Mouse (Mus musculus): ENCODE measurements around the gene Olfr486.
"Not testable (repeated sequence)": the region's sequence is repeated elsewhere in the genome, so short reads cannot be mapped to it uniquely, and the experiment has no call there.

The Olfr486 gene

DNA sequence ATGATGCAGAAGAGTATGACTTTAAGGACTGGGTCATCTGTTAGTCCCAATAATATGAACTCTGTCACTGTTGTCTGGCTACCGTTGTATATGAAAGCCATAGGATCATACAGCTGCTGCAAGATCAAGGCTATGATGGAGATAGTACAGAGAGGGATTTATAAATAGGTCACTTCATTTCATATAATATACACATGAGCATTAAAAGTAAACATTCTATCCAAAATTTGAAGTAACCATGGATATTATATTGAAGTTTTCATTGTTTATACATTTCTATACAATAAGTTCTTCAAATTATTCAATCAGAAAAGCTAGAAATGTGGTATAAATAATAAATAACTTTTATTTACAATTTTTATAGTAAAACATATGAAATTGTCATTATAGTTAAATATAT, at the start of gene Olfr486:
TSS of gene Olfr486 (minus strand) at position 101 of the 400 bp plus-strand sequence.
- DNase-seq (ENCODE audit: extremely low read depth, low read depth, low spot score): not testable (repeated sequence)

- DNase-seq (ENCODE audit: extremely low read depth, low read depth, low spot score): not testable (repeated sequence)
Observed at GRCm38 (mm10) chr7:108214536-108214935, 42.0 kb upstream of the Olfr486 start, which contains the start of gene Olfr487. Olfr487 (minus strand) TSS chr7:108214636.

- no peak for DNase-seq (ENCODE audit: extremely low read depth, low read depth, low spot score)
Observed at GRCm38 (mm10) chr7:108196938-108197337, 24.4 kb upstream of the Olfr486 start.

DNA sequence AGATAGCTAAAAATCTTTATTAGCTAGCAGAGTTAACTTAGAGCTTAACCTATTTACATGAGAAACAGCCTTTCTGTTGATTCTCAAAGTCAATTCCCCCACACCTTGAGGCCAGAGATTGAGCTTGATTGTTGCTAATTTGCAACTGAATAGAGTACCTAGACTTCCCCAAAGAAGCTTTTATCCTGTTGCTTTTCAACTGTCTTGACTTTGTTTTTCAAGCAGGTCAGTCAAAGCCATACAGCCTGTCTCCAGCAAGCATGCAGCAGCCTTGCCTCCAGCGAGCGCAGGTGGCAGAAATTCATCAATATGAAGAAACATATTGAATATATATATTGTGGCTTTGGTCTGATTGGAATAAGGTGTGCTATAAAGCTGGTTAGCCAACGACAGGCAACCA, 23.8 kb upstream of the Olfr486 start:
- not testable (repeated sequence) for DNase-seq (ENCODE audit: extremely low read depth, low read depth, low spot score)

DNA sequence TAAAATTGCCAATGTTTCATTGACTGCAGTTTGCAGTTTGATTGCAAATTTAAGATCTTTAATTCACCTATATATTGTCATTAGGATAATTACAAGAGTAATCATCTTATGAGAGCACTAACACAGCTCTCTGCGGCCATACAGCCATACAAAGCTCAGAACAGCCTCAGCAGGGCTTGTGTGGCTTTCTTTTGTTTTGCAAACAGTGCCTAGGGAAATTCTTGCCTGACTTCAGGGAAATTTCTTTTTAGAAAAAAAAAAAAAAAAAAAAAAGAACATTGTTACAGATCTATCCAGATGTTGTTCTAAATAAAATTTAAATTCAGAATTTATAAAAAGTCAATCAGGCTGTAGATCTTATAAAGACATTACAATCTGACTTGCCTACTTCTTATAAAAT, 20.2 kb upstream of the Olfr486 start:
- DNase-seq (ENCODE audit: extremely low read depth, low read depth, low spot score): not testable (repeated sequence)

DNA sequence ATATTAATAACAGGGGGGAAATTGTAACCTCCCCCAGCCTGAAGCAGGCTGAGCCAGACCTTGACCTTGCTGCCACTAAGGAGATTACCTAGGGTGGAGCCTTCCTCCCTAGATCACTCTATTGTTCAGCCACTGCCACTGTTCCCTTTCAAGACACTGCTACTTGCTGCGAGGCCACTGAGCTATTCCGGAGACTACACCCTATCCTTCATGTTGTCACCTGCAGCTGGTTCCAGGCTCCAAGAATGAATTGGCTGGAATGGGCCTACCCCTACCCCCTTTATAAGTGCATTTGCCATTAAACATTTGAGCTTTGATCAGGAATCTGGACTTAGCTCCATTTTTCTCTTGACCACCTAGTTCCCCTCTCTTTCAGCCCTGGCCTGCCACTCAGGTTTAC, 18.7 kb upstream of the Olfr486 start:
- not testable (repeated sequence) for DNase-seq (ENCODE audit: extremely low read depth, low read depth, low spot score)

GRCm38 (mm10) chr7:108185237-108185636, 12.7 kb upstream of the Olfr486 start:
- not testable (repeated sequence) for DNase-seq (ENCODE audit: extremely low read depth, low read depth, low spot score)

DNA sequence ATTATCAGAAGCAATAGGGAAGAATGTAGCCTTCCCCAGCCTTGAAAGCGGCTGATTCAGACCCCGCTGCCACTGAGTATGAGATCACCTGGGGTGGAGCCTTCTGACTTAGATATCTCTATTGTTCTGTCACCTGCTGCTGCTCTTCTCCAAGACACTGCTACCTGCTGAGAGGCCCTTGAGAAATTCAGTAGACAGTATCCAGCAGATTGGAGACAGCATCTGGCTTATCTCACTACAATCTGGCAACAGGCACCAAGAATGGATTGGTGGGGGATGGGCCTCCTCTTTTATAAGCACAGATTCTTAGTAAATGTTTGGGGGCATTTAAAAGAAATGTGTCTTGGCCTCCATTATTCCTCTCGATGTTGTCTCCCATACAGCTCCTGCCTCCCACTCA, 11.9 kb upstream of the Olfr486 start:
- DNase-seq (ENCODE audit: extremely low read depth, low read depth, low spot score): not testable (repeated sequence)

DNA sequence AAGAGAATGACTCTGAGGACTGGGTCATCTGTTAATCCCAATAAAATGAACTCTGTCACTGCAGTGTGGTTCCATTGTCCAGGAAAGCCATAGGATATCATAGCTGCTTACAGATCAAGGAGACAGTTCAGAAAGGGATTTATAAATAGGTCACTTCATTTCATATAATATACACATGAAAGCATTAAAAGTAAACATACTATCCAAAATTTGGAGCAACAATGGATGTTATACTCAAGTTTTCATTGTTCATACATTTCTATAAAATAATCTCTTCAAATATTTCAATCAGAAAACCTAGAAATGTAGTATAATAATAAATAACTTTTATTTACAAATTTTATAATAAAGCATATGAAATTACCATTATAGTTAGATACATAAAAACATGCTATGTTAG, 12.8 kb downstream of the Olfr486 start, which contains the start of gene Olfr485:
TSS of gene Olfr485 (minus strand) at position 101 of the 400 bp plus-strand sequence.
- DNase-seq (ENCODE audit: extremely low read depth, low read depth, low spot score): no peak

DNA sequence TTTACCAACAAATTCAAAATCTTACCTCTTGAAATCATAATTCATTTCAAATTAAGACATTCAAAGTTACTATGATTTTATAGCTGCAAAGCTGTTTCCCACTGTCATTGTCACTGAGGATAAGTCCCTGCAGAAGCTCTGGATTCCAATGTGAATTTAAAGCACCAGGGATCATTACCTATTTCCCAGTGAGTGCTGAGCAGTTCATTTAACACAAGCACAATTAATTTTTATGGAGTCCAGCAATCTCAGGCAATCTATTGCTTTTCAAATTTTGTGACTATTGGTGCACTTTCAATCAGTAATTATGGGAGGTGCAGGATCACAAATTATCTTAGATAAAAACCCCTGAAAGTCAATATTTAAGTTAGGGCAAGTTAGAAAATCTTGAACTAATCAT, 45.2 kb downstream of the Olfr486 start, which contains the start of gene Olfr484:
TSS of gene Olfr484 (minus strand) at position 101 of the 400 bp plus-strand sequence.
- DNase-seq (ENCODE audit: extremely low read depth, low read depth, low spot score): no peak

Data from fat pad, adult 2 months (tissue).